Mouse (Mus musculus) small intestine, adult 2 months (tissue): ENCODE results near the gene Dhrs1. TPM values are rescaled to one million over a fixed set of nuclear protein-coding genes. Genes with fewer than 3 reads are reported as not detected.
A peak's percentile ranks its signal among the peaks of the same experiment; 100 is the strongest.

Experiments used
- H3K27ac ChIP-seq: fragments of 200-500 bp; 2 replicates; pipeline ENCODE4 v1.5.1; 2012; ENCODE audit warnings: low read depth, low read length, control low read depth, inconsistent platforms; ENCODE audit not compliant: insufficient read depth
- H3K27me3 ChIP-seq: fragments of 200-500 bp; 2 replicates; pipeline ENCODE4 v1.6.1; 2012; ENCODE audit warnings: mild to moderate bottlenecking, moderate library complexity, low read length, inconsistent platforms; ENCODE audit not compliant: control insufficient read depth, insufficient read depth
- H3K36me3 ChIP-seq: fragments of 200-500 bp; 2 replicates; pipeline ENCODE4 v1.6.1; 2012; ENCODE audit warnings: mild to moderate bottlenecking, low read length, control low read depth, inconsistent platforms; ENCODE audit not compliant: control insufficient read depth, insufficient read depth
- H3K4me1 ChIP-seq: fragments of 200-500 bp; 2 replicates; pipeline ENCODE4 v1.6.1; 2012; ENCODE audit warnings: low read length, inconsistent platforms, mixed read lengths; ENCODE audit not compliant: control insufficient read depth, insufficient read depth, insufficient read length
- H3K4me3 ChIP-seq: fragments of 200-500 bp; 2 replicates; pipeline ENCODE4 v1.5.1; 2012; ENCODE audit warnings: low read depth, mild to moderate bottlenecking, control low read depth, inconsistent platforms, low read length, moderate library complexity
- CTCF ChIP-seq: fragments of 200-500 bp; IDR thresholded peaks from 2 replicates; pipeline ENCODE4 v1.5.1; 2012; ENCODE audit warnings: low read depth, mild to moderate bottlenecking, control low read depth, inconsistent platforms, low read length, moderate library complexity, mixed read lengths; ENCODE audit not compliant: insufficient replicate concordance, insufficient read length; ENCODE audit errors: extremely low read depth
- POLR2A ChIP-seq: fragments of 200-500 bp; IDR thresholded peaks from 2 replicates; pipeline ENCODE4 v1.6.1; 2012; ENCODE audit warnings: low read depth, mild to moderate bottlenecking, control low read depth, inconsistent platforms, low read length, moderate library complexity
- WGBS: fragments of 180-500 bp; shearing (Covaris S2); methylation state at CpG from one replicate; pipeline ENCODE4 v1.1.7; 2018; 5-methylcytosine and 5-hydroxymethylcytosine counted together
- polyA plus RNA-seq: library from polyadenylated mRNA; depleted of rRNA; stranded (reverse); fragments of >200 nt; gene quantifications from 2 replicates; pipeline ENCODE4 v1.2.3, GENCODE M21; 2012

Dhrs1 gene
- polyA plus RNA-seq, 1 experiment = 223 TPM

- TF ChIP-seq CTCF = peak; percentile 88
- TF ChIP-seq POLR2A = peak; percentile 61
- no peaks in the 10 kb centered on the region for H3K27me3 ChIP-seq
- H3K36me3 ChIP-seq = peaks cover 21% of the 10 kb centered on the region
- H3K27ac ChIP-seq = peak within 1 kb of the TSS; percentile 64
- peaks cover 9% of the 10 kb centered on the region; the same call in 1 of the 2 replicates for H3K4me1 ChIP-seq
- under 1% methylated on average over 50 of the region's 50 CpGs for WGBS
- H3K4me3 ChIP-seq = peak within 1 kb of the TSS; percentile 95
These were observed 23.6 kb downstream of the Dhrs1 start, which contains the start of gene Rabggta for GRCm38 (mm10) chr14:55721700-55722437. Gene Rabggta, minus strand, starts transcription at chr14:55722263.

- Histone ChIP-seq H3K4me3 (no peak overlapping the region), H3K27ac (no peak overlapping the region), H3K36me3 (peaks cover 26% of the 10 kb centered on the region), H3K4me1 (peaks cover 8% of the 10 kb centered on the region; the same call in 1 of the 2 replicates), H3K27me3 (no peaks in the 10 kb centered on the region)
- 88% methylated on average over 6 of the region's 6 CpGs for WGBS
- TF ChIP-seq CTCF (no peak), POLR2A (no peak)
These were observed 24.4 kb downstream of the Dhrs1 start for GRCm38 (mm10) chr14:55721076-55721475.

GRCm38 (mm10) chr14:55720666-55721065 is 24.8 kb downstream of the Dhrs1 start:
- no peak overlapping the region for H3K4me3 ChIP-seq

GRCm38 (mm10) chr14:55719737-55720136 is 25.8 kb downstream of the Dhrs1 start:
- Histone ChIP-seq H3K27ac (no peak overlapping the region), H3K4me1 (peaks cover 4% of the 10 kb centered on the region; the same call in 1 of the 2 replicates), H3K27me3 (no peaks in the 10 kb centered on the region), H3K4me3 (no peak overlapping the region), H3K36me3 (peaks cover 26% of the 10 kb centered on the region)
- WGBS = 95% methylated on average over 6 of the region's 6 CpGs
- no peak for TF ChIP-seq POLR2A
- TF ChIP-seq CTCF = no peak

More at GRCm38 (mm10) chr14:55720666-55721065, 24.8 kb downstream of the Dhrs1 start:
- 96% methylated on average over 12 of the region's 12 CpGs for WGBS
- peaks cover 26% of the 10 kb centered on the region for H3K36me3 ChIP-seq
- H3K27me3 ChIP-seq = no peaks in the 10 kb centered on the region
- TF ChIP-seq POLR2A = no peak
- TF ChIP-seq CTCF = no peak
- H3K4me1 ChIP-seq = peaks cover 8% of the 10 kb centered on the region; the same call in 1 of the 2 replicates
- H3K27ac ChIP-seq = no peak overlapping the region

GRCm38 (mm10) chr14:55716884-55717283 is 28.6 kb downstream of the Dhrs1 start:
- H3K27me3 ChIP-seq = 0 out of 2 replicates have a peak, but pooled peaks cover 3% of the 10 kb centered on the region
- 90% methylated on average over 8 of the region's 8 CpGs for WGBS
- H3K4me3 ChIP-seq = no peak overlapping the region
- H3K27ac ChIP-seq = no peak overlapping the region
- no peak for TF ChIP-seq POLR2A
- TF ChIP-seq CTCF = no peak
- H3K36me3 ChIP-seq = peaks cover 26% of the 10 kb centered on the region
- H3K4me1 ChIP-seq = peaks cover 15% of the 10 kb centered on the region

GRCm38 (mm10) chr14:55716271-55716670 is 29.2 kb downstream of the Dhrs1 start:
- Histone ChIP-seq H3K27me3 (0 out of 2 replicates have a peak, but pooled peaks cover 3% of the 10 kb centered on the region), H3K4me3 (no peak overlapping the region), H3K27ac (no peak overlapping the region), H3K4me1 (peaks cover 11% of the 10 kb centered on the region), H3K36me3 (peaks cover 26% of the 10 kb centered on the region)
- 91% methylated on average over 6 of the region's 6 CpGs for WGBS
- TF ChIP-seq CTCF = no peak
- TF ChIP-seq POLR2A = no peak

GRCm38 (mm10) chr14:55714893-55715292 is 30.6 kb downstream of the Dhrs1 start:
- Histone ChIP-seq H3K27me3 (0 out of 2 replicates have a peak, but pooled peaks cover 3% of the 10 kb centered on the region), H3K27ac (no peak overlapping the region), H3K36me3 (peaks cover 25% of the 10 kb centered on the region), H3K4me1 (peaks cover 10% of the 10 kb centered on the region), H3K4me3 (no peak overlapping the region)
- TF ChIP-seq CTCF = no peak
- no peak for TF ChIP-seq POLR2A
- WGBS = 11% methylated on average over 6 of the region's 6 CpGs
